Mouse (Mus musculus) ovary, postnatal 36 days (tissue): ENCODE measurements around the gene Rsbn1l.
A peak's percentile ranks its signal among the peaks of the same experiment; 100 is the strongest.

Source experiments
- DNase-seq: peaks from one replicate; pipeline ENCODE4 v3.0.0; 2022; ENCODE audit warnings: low spot score, mixed read lengths

Gene Rsbn1l

GRCm38 (mm10) chr5:20956298-20956697 is at the start of gene Rsbn1l:
TSS of gene Rsbn1l (minus strand) at chr5:20956398.
- no peak for DNase-seq

- no peak for DNase-seq
Measured at GRCm38 (mm10) chr5:21002723-21003122, 46.5 kb upstream of the Rsbn1l start.

GRCm38 (mm10) chr5:21001622-21002315 is 45.6 kb upstream of the Rsbn1l start:
- no peak for DNase-seq

- no peak for DNase-seq
Measured at GRCm38 (mm10) chr5:20998427-20998826, 42.2 kb upstream of the Rsbn1l start.

- DNase-seq, result no peak
Measured at GRCm38 (mm10) chr5:20997555-20997954, 41.4 kb upstream of the Rsbn1l start.

- DNase-seq, result no peak
Measured at GRCm38 (mm10) chr5:20990062-20990809, 34.0 kb upstream of the Rsbn1l start.

GRCm38 (mm10) chr5:20986271-20986670 is 30.1 kb upstream of the Rsbn1l start:
- no peak for DNase-seq

GRCm38 (mm10) chr5:20983505-20983904 is 27.3 kb upstream of the Rsbn1l start:
- no peak for DNase-seq

- DNase-seq, result no peak
Measured at GRCm38 (mm10) chr5:20974690-20975089, 18.5 kb upstream of the Rsbn1l start.

GRCm38 (mm10) chr5:20973999-20974398 is 17.8 kb upstream of the Rsbn1l start:
- no peak for DNase-seq

GRCm38 (mm10) chr5:20973069-20973468 is 16.9 kb upstream of the Rsbn1l start:
- no peak for DNase-seq

GRCm38 (mm10) chr5:20968963-20969362 is 12.8 kb upstream of the Rsbn1l start:
- peak; percentile 17 for DNase-seq

- DNase-seq, result no peak
Measured at GRCm38 (mm10) chr5:20968493-20968892, 12.3 kb upstream of the Rsbn1l start.

- no peak for DNase-seq
Measured at GRCm38 (mm10) chr5:20967942-20968341, 11.7 kb upstream of the Rsbn1l start.

GRCm38 (mm10) chr5:20964446-20964845 is 8.2 kb upstream of the Rsbn1l start:
- no peak for DNase-seq

- no peak for DNase-seq
Measured at GRCm38 (mm10) chr5:20963295-20963694, 7.1 kb upstream of the Rsbn1l start.

- DNase-seq, result no peak
Measured at GRCm38 (mm10) chr5:20960927-20961326, 4.7 kb upstream of the Rsbn1l start.

GRCm38 (mm10) chr5:20955114-20955835 is 923 bp downstream of the Rsbn1l start:
- no peak for DNase-seq

GRCm38 (mm10) chr5:20952337-20952925 is 3.8 kb downstream of the Rsbn1l start:
- no peak for DNase-seq

GRCm38 (mm10) chr5:20951666-20952281 is 4.4 kb downstream of the Rsbn1l start:
- DNase-seq, result peak; percentile 95

GRCm38 (mm10) chr5:20950855-20951650 is 5.1 kb downstream of the Rsbn1l start:
- DNase-seq, result peak; percentile 67
